Mouse (Mus musculus) embryonic fibroblast, embryonic 13.5 days (primary cell): ENCODE data around the gene Clspn. TPM values are rescaled to one million over a fixed set of nuclear protein-coding genes. Genes with fewer than 3 reads are reported as not detected.

Source experiments
- H3K27ac ChIP-seq: 2 replicates; pipeline ENCODE4 v1.5.1; 2012; ENCODE audit warnings: low read length, control low read depth, inconsistent platforms; ENCODE audit not compliant: insufficient read depth
- H3K4me1 ChIP-seq: 2 replicates; pipeline ENCODE4 v1.6.1; 2011; ENCODE audit warnings: low read length; ENCODE audit not compliant: control insufficient read depth, insufficient read depth
- H3K4me3 ChIP-seq: 2 replicates; pipeline ENCODE4 v1.5.1; 2011; ENCODE audit warnings: mild to moderate bottlenecking, control low read depth, low read length; ENCODE audit not compliant: insufficient read depth
- CTCF ChIP-seq: IDR thresholded peaks from 2 replicates; pipeline ENCODE4 v1.5.1; 2011; ENCODE audit warnings: mild to moderate bottlenecking, control low read depth, low read length, moderate library complexity, borderline replicate concordance; ENCODE audit not compliant: insufficient read depth
- POLR2A ChIP-seq: IDR thresholded peaks from 2 replicates; pipeline ENCODE4 v1.6.1; 2011; ENCODE audit warnings: low read depth, mild to moderate bottlenecking, control low read depth, low read length, moderate library complexity
- polyA plus RNA-seq: library from polyadenylated mRNA; stranded (reverse); fragments of >200 nt; gene quantifications from 2 replicates; pipeline ENCODE4 v1.2.4, GENCODE M21; 2011; ENCODE audit warnings: low read depth; ENCODE audit not compliant: missing spikeins, insufficient read length

Gene Clspn
- polyA plus RNA-seq, 1 experiment, result 29.2 TPM

- TF ChIP-seq POLR2A, result 0 out of 2 replicates have a peak, but pooled peaks have one; percentile 28
- TF ChIP-seq CTCF, result no peak
- Histone ChIP-seq H3K4me1 (no peaks in the 10 kb centered on the region), H3K4me3 (no peak overlapping the region), H3K27ac (no peak overlapping the region)
These were observed 45.1 kb downstream of the Clspn start for GRCm38 (mm10) chr4:126601597-126602444.

GRCm38 (mm10) chr4:126602445-126602762 lies 45.7 kb downstream of the Clspn start:
- no peak overlapping the region for H3K27ac ChIP-seq
- TF ChIP-seq POLR2A (no peak), CTCF (no peak)
- H3K4me3 ChIP-seq, result no peak overlapping the region
- no peaks in the 10 kb centered on the region for H3K4me1 ChIP-seq

GRCm38 (mm10) chr4:126604141-126604540 lies 47.4 kb downstream of the Clspn start:
- TF ChIP-seq CTCF, result no peak
- no peak for TF ChIP-seq POLR2A

GRCm38 (mm10) chr4:126605751-126606150 lies 49.0 kb downstream of the Clspn start:
- no peak overlapping the region for H3K4me3 ChIP-seq
- TF ChIP-seq POLR2A, result no peak
- TF ChIP-seq CTCF, result no peak

More at GRCm38 (mm10) chr4:126604141-126604540, 47.4 kb downstream of the Clspn start:
- no peaks in the 10 kb centered on the region for H3K4me1 ChIP-seq
- H3K4me3 ChIP-seq, result no peak overlapping the region
- H3K27ac ChIP-seq, result no peak overlapping the region

GRCm38 (mm10) chr4:126609606-126610181 lies 53.0 kb downstream of the Clspn start, which contains the start of gene 5730409E04Rik:
Gene 5730409E04Rik, plus strand, starts transcription at chr4:126609818.
- Histone ChIP-seq H3K4me3 (peak within 1 kb of the TSS; percentile 51), H3K4me1 (peaks cover 3% of the 10 kb centered on the region; the same call in 1 of the 2 replicates), H3K27ac (no peak within 1 kb of the TSS)
- TF ChIP-seq CTCF, result no peak
- peak; percentile 89 for TF ChIP-seq POLR2A

More at GRCm38 (mm10) chr4:126605751-126606150, 49.0 kb downstream of the Clspn start:
- Histone ChIP-seq H3K4me1 (peaks cover 3% of the 10 kb centered on the region; the same call in 1 of the 2 replicates), H3K27ac (no peak overlapping the region)

- peaks cover 3% of the 10 kb centered on the region; the same call in 1 of the 2 replicates for H3K4me1 ChIP-seq
- H3K27ac ChIP-seq, result no peak overlapping the region
- TF ChIP-seq POLR2A, result no peak
- H3K4me3 ChIP-seq, result no peak overlapping the region
These were observed 55.3 kb downstream of the Clspn start for GRCm38 (mm10) chr4:126611991-126612390.

- Histone ChIP-seq H3K27ac (no peak overlapping the region), H3K4me1 (no peaks in the 10 kb centered on the region), H3K4me3 (no peak overlapping the region)
- TF ChIP-seq CTCF, result no peak
- TF ChIP-seq POLR2A, result no peak
These were observed 59.6 kb downstream of the Clspn start for GRCm38 (mm10) chr4:126616312-126616711.

- Histone ChIP-seq H3K4me1 (no peaks in the 10 kb centered on the region), H3K4me3 (no peak overlapping the region), H3K27ac (no peak overlapping the region)
- TF ChIP-seq POLR2A (no peak), CTCF (no peak)
These were observed 63.1 kb downstream of the Clspn start for GRCm38 (mm10) chr4:126619691-126620330.

GRCm38 (mm10) chr4:126620349-126620874 lies 63.7 kb downstream of the Clspn start:
- Histone ChIP-seq H3K27ac (no peak overlapping the region), H3K4me3 (no peak overlapping the region)

GRCm38 (mm10) chr4:126627021-126627681 lies 70.4 kb downstream of the Clspn start:
- TF ChIP-seq POLR2A (no peak), CTCF (no peak)
- H3K4me3 ChIP-seq, result no peak overlapping the region
- no peaks in the 10 kb centered on the region for H3K4me1 ChIP-seq
- no peak overlapping the region for H3K27ac ChIP-seq

More at GRCm38 (mm10) chr4:126620349-126620874, 63.7 kb downstream of the Clspn start:
- no peak for TF ChIP-seq POLR2A
- TF ChIP-seq CTCF, result no peak
- no peaks in the 10 kb centered on the region for H3K4me1 ChIP-seq
